Comparison of ENCODE assay signal across 8 mouse cellular contexts in genomic region chrX:135008720-135009470, GRCm38 (mm10). TPM values are rescaled to one million over a fixed set of nuclear protein-coding genes. Genes with fewer than 3 reads are reported as not detected.
DNase-seq lines count a peak whose midpoint lies in the region; ATAC-seq lines count a peak whose summit lies in the region.

Gene Zmat1, minus strand, starts transcription at chrX:135009209.

- H3K4me1 ChIP-seq in forebrain, embryonic 14.5 days (ENCODE audit: control insufficient read depth, insufficient read depth, low read length), result no peaks in the 10 kb centered on the region
- H3K4me1 ChIP-seq in neural tube, embryonic 15.5 days, result no peaks in the 10 kb centered on the region

- H3K36me3 ChIP-seq in forebrain, embryonic 14.5 days (ENCODE audit: control insufficient read depth, insufficient read depth, low read length), result no peaks in the 10 kb centered on the region
- H3K36me3 ChIP-seq in neural tube, embryonic 15.5 days, result no peaks in the 10 kb centered on the region

- H3K9me3 ChIP-seq in forebrain, embryonic 14.5 days (replicated peaks; ENCODE audit: control insufficient read depth, low read length), result no peaks in the 10 kb centered on the region
- H3K9me3 ChIP-seq in neural tube, embryonic 15.5 days (replicated peaks), result no peaks in the 10 kb centered on the region

- DNase-seq in ES-CJ7 (ENCODE audit: low read depth, low spot score), result peak; percentile 90
- peak; percentile 85 for DNase-seq in cerebellum, adult 11 months
- DNase-seq in forebrain, embryonic 14.5 days (ENCODE audit: low spot score), result peak; percentile 95
- peak; percentile 81 to 86 for DNase-seq in heart, postnatal 14 days
- DNase-seq in layer of hippocampus, adult 11-12 months (ENCODE audit: low spot score), result peak; percentile 90
- DNase-seq in lung, adult 18-20 months, result peak; percentile 94 to 95
- peak; percentile 91 for DNase-seq in testis, postnatal 14 days (ENCODE audit: low spot score)

- H3K4me2 ChIP-seq in forebrain, embryonic 14.5 days (ENCODE audit: low read length), result peak within 1 kb of the TSS; percentile 48
- H3K4me2 ChIP-seq in neural tube, embryonic 15.5 days, result peak within 1 kb of the TSS; percentile 52

- intact Hi-C loops in heart, postnatal 14 days (cut with DNase I), result no loop called here

- no peaks in the 10 kb centered on the region for H3K27me3 ChIP-seq in forebrain, embryonic 14.5 days (replicated peaks; ENCODE audit: control insufficient read depth, insufficient read depth, low read length)
- H3K27me3 ChIP-seq in neural tube, embryonic 15.5 days (replicated peaks), result no peaks in the 10 kb centered on the region

- peak; percentile 100 for ATAC-seq in forebrain, embryonic 14.5 days
- ATAC-seq in neural tube, embryonic 15.5 days (ENCODE audit: low FRiP score), result peak; percentile 100

- WGBS in forebrain, embryonic 14.5 days, result 26% methylated on average over 50 of the region's 65 CpGs
- WGBS in neural tube, embryonic 15.5 days, result 9% methylated on average over 34 of the region's 65 CpGs

- peak within 1 kb of the TSS; percentile 51 for H3K4me3 ChIP-seq in forebrain, embryonic 14.5 days (ENCODE audit: low read depth, low read length)
- H3K4me3 ChIP-seq in neural tube, embryonic 15.5 days (replicated peaks), result peak within 1 kb of the TSS; percentile 56

- H3K27ac ChIP-seq in forebrain, embryonic 14.5 days (ENCODE audit: low read depth, low read length), result peak within 1 kb of the TSS; percentile 95
- peak within 1 kb of the TSS; percentile 96 for H3K27ac ChIP-seq in neural tube, embryonic 15.5 days (replicated peaks)

- peak within 1 kb of the TSS; percentile 79 for H3K9ac ChIP-seq in forebrain, embryonic 14.5 days (ENCODE audit: low read length)
- H3K9ac ChIP-seq in neural tube, embryonic 15.5 days (replicated peaks), result peak within 1 kb of the TSS; percentile 81

RNA-seq across cellular contexts. Expression of gene Zmat1, which starts in this region (rescaled TPM):
- 6.5 and 7.3 TPM in 2 replicates for polyA plus RNA-seq in forebrain, embryonic 14.5 days (2014; fragmentation: Nextera tagmentation; extraction: Ambion mirVana)
- total RNA-seq in heart, postnatal 14 days (2021), result 1 to 10 TPM; 3.6 to 5.6 TPM
- polyA plus RNA-seq in neural tube, embryonic 15.5 days (2015; fragmentation: Nextera tagmentation; extraction: Ambion mirVana), result 9.7 and 9.9 TPM in 2 replicates

Comparison
In these comparisons a context has a peak if more than half of its experiments do, and no peak if none do; other contexts are left out.
1. Peak in every context shown above with its lines: DNase-seq, ATAC-seq, H3K4me3 ChIP-seq and H3K27ac ChIP-seq.